Mouse (Mus musculus) kidney, adult 2 months (tissue): ENCODE measurements around the gene Pgc.

Source experiments
- CTCF ChIP-seq: fragments of 200-500 bp; conservative IDR thresholded peaks from 2 replicates; pipeline ENCODE4 v1.5.1; 2011; ENCODE audit warnings: low read depth, mild to moderate bottlenecking, control low read depth, low read length, moderate library complexity, mixed read lengths; ENCODE audit not compliant: insufficient read depth, insufficient read length
- POLR2A ChIP-seq: fragments of 200-500 bp; IDR thresholded peaks from one replicate; pipeline ENCODE4 v1.6.1; 2011; ENCODE audit warnings: low read depth, low read length, control low read depth

GRCm38 (mm10) chr17:47738879-47739798 lies 12.5 kb downstream of the Pgc start:
- no peak for TF ChIP-seq CTCF
- no peak for TF ChIP-seq POLR2A
